Mouse (Mus musculus) limb, embryonic 14.5 days (tissue): ENCODE data around the gene Fam43b. TPM values are rescaled to one million over a fixed set of nuclear protein-coding genes. Genes with fewer than 3 reads are reported as not detected.

Source experiments
- ATAC-seq: fragments of 200-750 bp; cut with Nextera tagmentation; 2 replicates; pipeline ENCODE4 v1.8.0; 2017; ENCODE audit warnings: low read depth, moderate number of reproducible peaks, moderate TSS enrichment; ENCODE audit not compliant: low FRiP score
- DNase-seq: peaks from one replicate; pipeline ENCODE4 v3.0.0-alpha.2; 2015; ENCODE audit warnings: low spot score
- H3K27ac ChIP-seq: fragments of 300-500 bp; sonication (generic); replicated peaks from 2 replicates; pipeline ENCODE4 v1.5.1; 2014; ENCODE audit warnings: low read depth, mild to moderate bottlenecking, low read length, moderate library complexity, mixed read lengths
- H3K27me3 ChIP-seq: fragments of 300-500 bp; sonication (generic); 2 replicates; pipeline ENCODE4 v1.6.1; 2014; ENCODE audit warnings: low read length, mixed read lengths; ENCODE audit not compliant: control insufficient read depth, insufficient read depth
- H3K36me3 ChIP-seq: fragments of 300-500 bp; sonication (generic); 2 replicates; pipeline ENCODE4 v1.6.1; 2014; ENCODE audit warnings: mild to moderate bottlenecking, low read length, moderate library complexity, mixed read lengths; ENCODE audit not compliant: control insufficient read depth, insufficient read depth
- H3K4me1 ChIP-seq: fragments of 300-500 bp; sonication (generic); 2 replicates; pipeline ENCODE4 v1.6.1; 2014; ENCODE audit warnings: antibody characterized with exemption, low read length, mixed read lengths; ENCODE audit not compliant: control insufficient read depth, insufficient read depth
- H3K4me2 ChIP-seq: fragments of 300-500 bp; sonication (generic); replicated peaks from 2 replicates; pipeline ENCODE4 v1.6.1; 2014; ENCODE audit warnings: low read depth, mild to moderate bottlenecking, low read length, moderate library complexity; ENCODE audit not compliant: severe bottlenecking
- H3K4me3 ChIP-seq: fragments of 300-500 bp; sonication (generic); replicated peaks from 2 replicates; pipeline ENCODE4 v1.5.1; 2014; ENCODE audit warnings: low read length
- H3K9ac ChIP-seq: fragments of 300-500 bp; sonication (generic); 2 replicates; pipeline ENCODE4 v1.6.1; 2014; ENCODE audit warnings: mild to moderate bottlenecking, low read depth, low read length, moderate library complexity; ENCODE audit not compliant: severe bottlenecking
- H3K9me3 ChIP-seq: fragments of 300-500 bp; sonication (generic); 2 replicates; pipeline ENCODE4 v1.6.1; 2016; ENCODE audit warnings: low read length; ENCODE audit not compliant: control insufficient read depth
- POLR2A ChIP-seq: fragments of 200-500 bp; IDR thresholded peaks from 2 replicates; pipeline ENCODE4 v1.8.0; 2012; ENCODE audit warnings: inconsistent platforms, mild to moderate bottlenecking, moderate library complexity, borderline replicate concordance; ENCODE audit not compliant: insufficient read depth, insufficient read length; ENCODE audit errors: extremely low read depth
- WGBS: fragments of 180-500 bp; shearing (Covaris S2); extraction: QIAGEN DNeasy Blood & Tissue Kit; methylation state at CpG from one replicate; pipeline ENCODE4 v1.1.7; 2014; 5-methylcytosine and 5-hydroxymethylcytosine counted together
- polyA plus RNA-seq, 2 experiments: library from polyadenylated mRNA; depleted of rRNA in 1 of 2; stranded (reverse) in 1 of 2; unstranded in 1 of 2; fragments of >200 nt; fragmentation: Nextera tagmentation in 1 of 2; extraction: Ambion mirVana in 1 of 2; gene quantifications; 2 replicates each; pipeline versions ENCODE4 v1.2.1 to v1.2.3; 2012 to 2014

Gene Fam43b
- polyA plus RNA-seq, 2 experiments, result 0.07 TPM; not detected in 1

GRCm38 (mm10) chr4:138417882-138418281 is 21.6 kb upstream of the Fam43b start:
- Histone ChIP-seq H3K4me1 (no peaks in the 10 kb centered on the region), H3K27ac (no peak overlapping the region), H3K36me3 (no peaks in the 10 kb centered on the region), H3K9me3 (no peaks in the 10 kb centered on the region), H3K9ac (no peak overlapping the region), H3K4me3 (no peak overlapping the region), H3K27me3 (no peaks in the 10 kb centered on the region), H3K4me2 (no peak overlapping the region)
- no peak for TF ChIP-seq POLR2A
- DNase-seq (no peak), ATAC-seq (no peak)
- 79% methylated on average over 4 of the region's 4 CpGs for WGBS

GRCm38 (mm10) chr4:138416414-138416813 is 20.1 kb upstream of the Fam43b start:
- no peak for TF ChIP-seq POLR2A
- no peak overlapping the region for H3K4me3 ChIP-seq

GRCm38 (mm10) chr4:138415991-138416390 is 19.7 kb upstream of the Fam43b start:
- Histone ChIP-seq H3K4me3 (no peak overlapping the region), H3K36me3 (no peaks in the 10 kb centered on the region), H3K4me1 (no peaks in the 10 kb centered on the region), H3K27me3 (peaks cover under 1% of the 10 kb centered on the region; the same call in 1 of the 2 replicates), H3K4me2 (no peak overlapping the region), H3K27ac (no peak overlapping the region), H3K9me3 (no peaks in the 10 kb centered on the region), H3K9ac (no peak overlapping the region)
- no peak for ATAC-seq
- WGBS, result 77% methylated on average over 3 of the region's 3 CpGs
- no peak for TF ChIP-seq POLR2A
- no peak for DNase-seq

More at GRCm38 (mm10) chr4:138416414-138416813, 20.1 kb upstream of the Fam43b start:
- 57% methylated on average over 5 of the region's 5 CpGs for WGBS
- Histone ChIP-seq H3K27ac (no peak overlapping the region), H3K4me1 (no peaks in the 10 kb centered on the region), H3K27me3 (no peaks in the 10 kb centered on the region), H3K9ac (no peak overlapping the region), H3K36me3 (no peaks in the 10 kb centered on the region), H3K9me3 (no peaks in the 10 kb centered on the region), H3K4me2 (no peak overlapping the region)
- DNase-seq, result no peak
- no peak for ATAC-seq

- ATAC-seq (no peak), DNase-seq (no peak)
- no peak for TF ChIP-seq POLR2A
- no peaks in the 10 kb centered on the region for H3K36me3 ChIP-seq
- H3K27ac ChIP-seq, result no peak overlapping the region
- WGBS, result 20% methylated on average over 6 of the region's 6 CpGs
- H3K4me1 ChIP-seq, result no peaks in the 10 kb centered on the region
- no peaks in the 10 kb centered on the region for H3K9me3 ChIP-seq
- no peak overlapping the region for H3K4me2 ChIP-seq
- H3K9ac ChIP-seq, result no peak overlapping the region
- H3K4me3 ChIP-seq, result no peak overlapping the region
- peaks cover 7% of the 10 kb centered on the region for H3K27me3 ChIP-seq
Measured at GRCm38 (mm10) chr4:138414725-138415124, 18.4 kb upstream of the Fam43b start.

GRCm38 (mm10) chr4:138411504-138412121 is 15.3 kb upstream of the Fam43b start:
- TF ChIP-seq POLR2A, result no peak
- no peak overlapping the region for H3K4me3 ChIP-seq
- H3K4me2 ChIP-seq, result no peak overlapping the region
- no peak overlapping the region for H3K27ac ChIP-seq
- 50% methylated on average over 7 of the region's 7 CpGs for WGBS
- H3K9me3 ChIP-seq, result no peaks in the 10 kb centered on the region
- no peak overlapping the region for H3K9ac ChIP-seq
- no peaks in the 10 kb centered on the region for H3K4me1 ChIP-seq
- H3K36me3 ChIP-seq, result no peaks in the 10 kb centered on the region
- ATAC-seq (no peak), DNase-seq (no peak)
- H3K27me3 ChIP-seq, result peaks cover 7% of the 10 kb centered on the region
